Mouse (Mus musculus): ENCODE measurements at regions not wholly inside any gene's neighbourhood (a gene's known extent, or its start where the extent isn't known, plus 50 kb on each side); places are given as distances from the start of the nearest gene placed in this dataset.
"Not testable (repeated sequence)": the region's sequence is repeated elsewhere in the genome, so short reads cannot be mapped to it uniquely, and the experiment has no call there.

DNA sequence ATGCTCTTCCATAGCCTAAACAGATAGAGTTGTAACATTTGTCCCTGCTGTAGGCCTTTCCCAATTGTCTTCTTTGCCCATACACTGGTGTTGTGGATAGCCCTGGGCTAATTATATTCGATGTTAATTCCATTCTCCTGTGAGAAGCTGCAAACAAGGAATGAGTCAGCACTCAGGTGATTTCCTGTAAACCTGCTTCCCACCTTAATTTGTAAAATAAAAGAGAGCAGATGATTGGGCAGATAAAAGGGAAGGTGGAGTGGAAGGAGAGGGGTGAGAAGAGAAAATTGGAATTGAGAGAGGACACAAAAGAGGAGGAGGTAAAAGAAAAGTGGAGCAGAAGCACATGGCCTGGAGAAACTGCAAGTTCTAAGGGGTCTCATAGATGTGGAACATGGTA, 102.8 kb downstream of the Gc start:
- not testable (repeated sequence) for H3K9me3 ChIP-seq (ENCODE audit: low read length); H3K27me3 ChIP-seq (replicated peaks; ENCODE audit: insufficient read depth, low read length); ATAC-seq; H3K27ac ChIP-seq (ENCODE audit: low read length); H3K4me1 ChIP-seq (ENCODE audit: insufficient read depth, low read depth, low read length); H3K9ac ChIP-seq (replicated peaks; ENCODE audit: low read depth); H3K4me3 ChIP-seq (ENCODE audit: low read depth, low read length); H3K36me3 ChIP-seq (ENCODE audit: insufficient read depth, low read length); H3K4me2 ChIP-seq (replicated peaks; ENCODE audit: low read depth, low read length); DNase-seq (ENCODE audit: low spot score)
- WGBS = 59% methylated on average over 1 of the region's 1 CpGs

DNA sequence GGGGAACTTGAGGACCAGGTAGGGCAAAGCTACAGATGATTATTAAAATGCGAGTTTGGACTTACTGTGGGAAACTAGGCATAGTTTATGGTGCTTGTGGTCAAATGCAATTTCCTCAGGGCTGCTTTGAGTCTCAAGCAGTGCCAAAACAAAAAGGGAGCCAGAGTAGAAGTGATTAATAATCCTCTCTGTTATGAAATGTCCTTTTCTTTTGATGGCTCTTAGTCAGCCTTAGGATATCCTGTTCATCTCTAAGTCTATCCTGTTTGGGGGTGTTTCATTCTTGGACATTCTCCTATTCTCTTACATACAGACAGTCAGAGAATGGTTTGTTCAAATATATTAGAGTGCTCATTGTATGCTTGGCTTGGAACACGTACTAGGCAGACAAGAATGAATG, 109.9 kb downstream of the Gc start:
- 38% methylated on average over 2 of the region's 2 CpGs for WGBS
- no peak overlapping the region for H3K4me2 ChIP-seq (replicated peaks; ENCODE audit: low read depth, low read length)
- ATAC-seq (no peak), DNase-seq (ENCODE audit: low spot score) (no peak)
- no peaks in the 10 kb centered on the region for H3K9me3 ChIP-seq (ENCODE audit: low read length)
- H3K9ac ChIP-seq (replicated peaks; ENCODE audit: low read depth) = no peak overlapping the region
- no peaks in the 10 kb centered on the region for H3K4me1 ChIP-seq (ENCODE audit: insufficient read depth, low read depth, low read length)
- no peak overlapping the region for H3K27ac ChIP-seq (ENCODE audit: low read length)
- TF ChIP-seq EP300 (IDR thresholded peaks at IDR 0.05) (no peak), CTCF (IDR thresholded peaks at IDR 0.05) (no peak)
- no peaks in the 10 kb centered on the region for H3K27me3 ChIP-seq (replicated peaks; ENCODE audit: insufficient read depth, low read length)
- no peak overlapping the region for H3K4me3 ChIP-seq (ENCODE audit: low read depth, low read length)
- H3K36me3 ChIP-seq (ENCODE audit: insufficient read depth, low read length) = no peaks in the 10 kb centered on the region

DNA sequence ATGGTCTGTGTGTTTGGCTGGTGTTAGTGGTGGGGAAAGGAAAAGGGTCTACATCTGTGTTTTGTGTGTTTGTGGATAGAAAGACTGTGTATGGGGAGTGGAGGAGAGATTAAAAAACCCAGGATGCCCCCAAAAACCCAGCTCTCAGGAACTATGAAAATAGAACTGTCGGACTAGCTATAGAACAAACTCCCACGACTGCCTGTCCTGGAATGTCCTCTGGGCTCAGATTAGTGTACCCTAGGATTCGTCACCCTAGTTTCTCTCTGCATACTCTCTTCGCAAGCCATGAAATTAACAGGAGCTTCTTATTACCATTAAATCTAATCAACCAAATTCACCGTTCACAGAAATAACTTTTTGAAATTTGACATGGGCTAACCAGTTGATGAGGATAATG, 117.2 kb downstream of the Gc start:
- no peak for TF ChIP-seq EP300 (IDR thresholded peaks at IDR 0.05)
- Histone ChIP-seq H3K27ac (ENCODE audit: low read length) (no peak overlapping the region), H3K9ac (replicated peaks; ENCODE audit: low read depth) (no peak overlapping the region), H3K36me3 (ENCODE audit: insufficient read depth, low read length) (no peaks in the 10 kb centered on the region), H3K4me3 (ENCODE audit: low read depth, low read length) (no peak overlapping the region), H3K27me3 (replicated peaks; ENCODE audit: insufficient read depth, low read length) (no peaks in the 10 kb centered on the region), H3K4me1 (ENCODE audit: insufficient read depth, low read depth, low read length) (no peaks in the 10 kb centered on the region), H3K4me2 (replicated peaks; ENCODE audit: low read depth, low read length) (no peak overlapping the region), H3K9me3 (ENCODE audit: low read length) (no peaks in the 10 kb centered on the region)
- DNase-seq (ENCODE audit: low spot score) = no peak
- 76% methylated on average over 5 of the region's 5 CpGs for WGBS
- ATAC-seq = no peak

DNA sequence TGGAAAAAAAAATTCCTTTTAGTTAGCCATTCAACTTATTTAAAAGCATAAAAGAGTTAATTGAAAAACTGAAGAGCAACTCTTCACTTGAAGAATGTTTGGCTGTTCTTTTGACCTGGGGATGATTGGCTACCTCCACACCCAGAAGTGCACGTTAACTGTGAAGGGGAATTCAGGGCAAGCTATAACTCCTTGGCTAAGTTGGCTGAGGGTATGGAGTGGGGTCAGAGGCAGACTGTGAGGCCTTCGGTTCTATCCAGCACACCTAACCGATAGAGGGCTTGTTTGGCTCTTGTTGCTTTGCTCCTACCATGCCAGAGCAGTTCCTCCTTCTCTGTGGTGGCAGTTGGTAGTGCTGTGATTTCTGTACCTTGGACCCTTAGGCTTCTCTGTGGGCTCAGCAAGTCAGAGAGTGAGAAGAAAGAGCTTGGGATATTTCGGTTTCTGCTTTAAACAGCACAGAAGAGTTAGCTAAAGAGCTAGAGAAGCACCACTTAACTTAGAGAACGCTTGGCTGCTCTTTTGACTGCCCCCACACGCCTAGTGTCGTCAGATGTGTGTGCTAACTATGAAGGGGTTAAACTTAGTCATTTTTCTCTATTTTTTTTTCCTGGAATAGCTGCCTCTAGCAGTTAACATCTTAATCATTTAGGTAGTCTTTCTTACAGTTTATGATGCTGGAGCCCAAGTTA, 119.6 kb downstream of the Gc start:
- ATAC-seq (peak; percentile 89), DNase-seq (ENCODE audit: low spot score) (peak; percentile 63)
- no peaks in the 10 kb centered on the region for H3K9me3 ChIP-seq (ENCODE audit: low read length)
- H3K27me3 ChIP-seq (replicated peaks; ENCODE audit: insufficient read depth, low read length) = no peaks in the 10 kb centered on the region
- 45% methylated on average over 7 of the region's 7 CpGs for WGBS
- no peak overlapping the region for H3K4me2 ChIP-seq (replicated peaks; ENCODE audit: low read depth, low read length)
- no peak overlapping the region for H3K9ac ChIP-seq (replicated peaks; ENCODE audit: low read depth)
- H3K36me3 ChIP-seq (ENCODE audit: insufficient read depth, low read length) = no peaks in the 10 kb centered on the region
- TF ChIP-seq EP300 (IDR thresholded peaks at IDR 0.05) (no peak), CTCF (IDR thresholded peaks at IDR 0.05) (no peak)
- peak overlapping the region; percentile 60; the same call in 1 of the 2 replicates for H3K27ac ChIP-seq (ENCODE audit: low read length)
- no peak overlapping the region for H3K4me3 ChIP-seq (ENCODE audit: low read depth, low read length)
- H3K4me1 ChIP-seq (ENCODE audit: insufficient read depth, low read depth, low read length) = no peaks in the 10 kb centered on the region

Data from lung, postnatal 0 days (tissue).